Mouse (Mus musculus): ENCODE results near the gene Myo10.
"Not testable (repeated sequence)": the region's sequence is repeated elsewhere in the genome, so short reads cannot be mapped to it uniquely, and the experiment has no call there.

Gene Myo10

DNA sequence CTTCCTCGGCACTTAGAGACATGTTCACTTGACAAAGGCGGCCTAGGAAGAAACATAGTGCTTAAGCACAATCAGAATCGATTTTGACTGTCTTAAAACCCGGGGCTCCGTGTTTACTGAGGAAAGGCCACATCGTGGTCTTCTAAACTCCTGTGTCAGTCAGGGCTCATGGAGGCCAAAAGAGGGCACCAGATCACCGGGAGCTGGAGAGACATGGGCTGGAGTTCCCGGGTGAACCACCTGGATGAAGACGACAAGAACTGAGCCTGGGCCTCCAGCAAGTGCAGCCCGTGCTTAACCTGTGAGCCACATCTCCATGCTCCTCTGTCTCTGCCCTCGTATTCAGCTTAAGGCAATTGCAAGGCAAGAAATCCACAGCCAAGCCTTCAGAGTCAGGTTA is 71.4 kb downstream of the Myo10 start:
- DNase-seq = no peak

DNA sequence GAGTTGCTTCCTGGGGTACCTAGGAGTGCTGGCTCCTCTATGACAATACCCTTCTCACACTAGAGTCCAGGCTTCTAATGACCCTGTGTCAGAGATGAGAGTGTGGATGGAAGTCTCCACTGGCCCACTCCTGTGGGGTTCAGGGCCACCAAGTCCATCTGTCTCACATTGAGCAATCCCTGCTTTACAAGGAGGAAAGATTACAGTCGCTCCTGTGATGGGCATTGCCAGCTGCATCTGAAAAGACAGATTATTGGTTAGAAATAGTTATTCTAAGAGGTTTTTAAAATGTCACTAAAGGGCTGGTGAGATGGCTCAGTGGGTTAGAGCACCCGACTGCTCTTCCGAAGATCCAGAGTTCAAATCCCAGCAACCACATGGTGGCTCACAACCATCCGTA is 72.4 kb downstream of the Myo10 start:
- no peak for DNase-seq

GRCm38 (mm10) chr15:25695253-25695652 is 72.9 kb downstream of the Myo10 start:
- DNase-seq = no peak

- DNase-seq = no peak
Observed at GRCm38 (mm10) chr15:25695883-25696282, 73.6 kb downstream of the Myo10 start.

DNA sequence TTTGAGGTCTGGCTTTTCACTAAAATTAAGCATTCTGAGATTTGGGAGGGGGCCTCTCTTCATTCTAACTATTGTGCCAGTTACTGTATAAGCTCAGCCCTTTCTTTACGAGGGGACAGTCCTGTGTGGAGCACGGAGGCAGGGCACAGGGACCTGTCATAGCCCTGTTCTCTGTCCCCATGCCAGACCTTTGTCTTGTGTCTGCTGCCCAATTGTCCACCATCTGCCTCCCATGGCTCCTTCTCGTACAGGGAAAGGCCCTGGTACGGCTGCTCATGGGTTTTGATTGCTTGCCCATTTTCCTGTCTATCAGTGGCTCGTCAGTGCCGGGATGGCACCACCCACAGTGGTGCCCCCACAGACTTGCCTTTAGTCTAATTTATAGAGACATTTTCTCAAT is 74.3 kb downstream of the Myo10 start:
- no peak for DNase-seq

DNA sequence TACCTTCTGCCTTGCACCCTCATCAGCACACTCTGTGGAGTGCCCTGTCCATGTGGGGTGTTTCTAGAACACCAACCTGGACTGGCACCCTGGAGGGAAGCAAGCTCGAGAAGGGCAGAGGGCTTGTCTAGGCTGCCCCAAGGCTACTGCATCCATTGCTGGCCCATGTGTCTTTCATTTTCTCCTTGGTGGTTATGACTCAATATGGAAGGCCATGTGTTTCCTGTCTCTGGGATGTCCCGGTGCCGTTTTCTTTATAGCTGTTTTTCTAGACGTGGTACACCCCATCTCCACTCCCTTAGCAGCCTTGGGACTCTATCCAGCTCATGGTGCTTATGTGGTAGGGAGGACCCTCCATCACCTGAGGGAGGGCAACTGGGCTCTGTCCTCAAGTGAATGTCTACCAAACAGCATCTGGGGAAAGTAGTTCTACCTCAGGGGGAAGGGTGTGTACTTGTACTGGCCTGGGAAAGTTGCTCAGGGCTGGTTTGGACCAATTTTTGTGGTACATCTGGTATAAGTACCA is 76.8 kb downstream of the Myo10 start:
- no peak for DNase-seq

GRCm38 (mm10) chr15:25702602-25703001 is 80.3 kb downstream of the Myo10 start:
- no peak for DNase-seq

DNA sequence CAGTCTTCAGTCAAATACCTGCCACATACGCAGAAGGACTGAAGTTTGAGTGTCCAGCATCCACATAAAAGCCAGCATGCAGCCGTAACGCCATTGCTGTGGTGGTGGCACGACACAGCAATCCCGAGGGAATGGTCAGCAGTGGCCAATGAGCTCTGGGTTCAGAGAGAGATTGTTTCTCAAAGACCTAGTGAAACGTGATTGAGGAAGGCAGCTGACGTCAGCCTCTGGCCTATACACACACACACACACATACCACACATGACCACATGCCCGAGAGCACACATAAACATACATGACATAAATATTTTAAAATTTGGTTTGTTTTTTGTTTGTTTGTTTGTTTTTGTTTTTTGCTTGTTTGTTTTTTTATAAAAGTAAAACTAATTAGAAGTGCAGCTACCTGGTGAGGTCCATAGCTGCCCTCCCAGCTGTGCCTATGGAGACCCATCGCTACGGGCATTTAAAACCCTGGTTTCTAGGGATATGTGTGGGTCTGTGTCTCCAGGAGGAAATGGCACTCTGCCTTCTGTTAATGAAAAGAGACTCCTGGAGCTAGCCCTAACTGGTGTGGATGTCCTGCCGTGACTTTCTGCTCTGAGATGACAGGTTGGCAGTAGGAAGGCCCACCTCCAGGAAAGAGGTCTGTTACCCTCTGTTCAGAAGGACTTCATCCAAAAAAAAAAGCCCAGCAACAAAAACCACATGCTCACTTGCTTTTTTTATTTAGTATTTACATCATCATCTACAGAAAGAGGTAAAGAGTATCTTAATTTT is 82.7 kb downstream of the Myo10 start:
- DNase-seq = no peak

GRCm38 (mm10) chr15:25706874-25707554 is 84.7 kb downstream of the Myo10 start:
- no peak for DNase-seq

GRCm38 (mm10) chr15:25707891-25708290 is 85.6 kb downstream of the Myo10 start:
- DNase-seq = no peak

DNA sequence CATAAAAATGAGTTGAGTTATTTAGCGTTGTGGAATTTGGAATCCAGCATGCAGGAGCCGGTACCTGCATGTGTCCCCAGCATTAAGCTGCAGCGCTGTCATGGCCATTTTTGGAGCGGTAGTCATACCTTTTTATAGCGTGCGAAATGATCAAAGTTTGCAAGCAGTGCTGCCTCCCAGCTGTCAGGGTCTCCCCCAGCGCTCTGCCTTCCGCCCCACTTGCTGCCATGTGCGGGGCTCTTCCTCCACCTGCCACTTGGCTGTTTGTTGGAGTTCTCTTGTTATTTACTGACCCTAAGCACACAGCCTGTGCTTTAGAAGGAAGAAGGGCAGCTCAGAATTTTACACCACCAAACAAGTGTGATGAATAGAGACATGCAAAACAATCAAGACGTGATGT is 88.6 kb downstream of the Myo10 start:
- no peak for DNase-seq

- DNase-seq = no peak
Observed at GRCm38 (mm10) chr15:25712877-25713276, 90.6 kb downstream of the Myo10 start.

DNA sequence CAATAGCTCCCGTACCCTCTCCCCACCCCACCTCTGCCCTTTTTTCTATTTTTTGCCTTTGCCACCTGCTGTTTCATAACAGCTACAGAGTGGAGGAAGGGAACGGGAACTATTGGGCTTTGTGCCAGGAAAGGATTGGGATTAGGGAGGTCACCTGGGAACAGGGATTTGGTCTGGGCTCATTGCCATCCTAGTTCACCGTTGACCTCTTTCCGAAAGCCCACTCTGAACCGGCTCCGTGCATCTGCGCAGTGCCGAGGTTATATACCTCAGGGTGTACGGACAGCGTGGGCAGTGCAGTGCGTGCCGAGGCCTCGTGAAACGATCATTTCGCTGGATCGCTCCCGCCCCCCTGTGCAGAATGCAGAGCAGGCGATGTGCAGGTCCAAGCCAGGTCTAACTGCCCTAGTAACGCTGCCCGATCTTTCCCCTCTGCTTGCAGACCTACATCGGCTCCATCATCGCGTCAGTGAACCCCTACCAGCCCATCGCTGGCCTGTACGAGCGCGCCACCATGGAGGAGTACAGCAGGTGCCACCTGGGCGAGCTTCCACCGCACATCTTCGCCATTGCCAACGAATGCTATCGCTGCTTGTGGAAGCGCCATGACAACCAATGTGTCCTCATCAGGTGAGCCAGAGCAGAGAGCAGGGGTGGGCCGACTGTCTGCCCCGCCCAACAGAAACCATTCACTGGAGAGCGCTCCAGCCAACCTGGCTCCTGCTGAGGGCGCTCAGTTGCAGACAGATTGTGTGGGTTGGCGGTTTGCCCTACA is 91.4 kb downstream of the Myo10 start:
- DNase-seq = peak; percentile 41

DNA sequence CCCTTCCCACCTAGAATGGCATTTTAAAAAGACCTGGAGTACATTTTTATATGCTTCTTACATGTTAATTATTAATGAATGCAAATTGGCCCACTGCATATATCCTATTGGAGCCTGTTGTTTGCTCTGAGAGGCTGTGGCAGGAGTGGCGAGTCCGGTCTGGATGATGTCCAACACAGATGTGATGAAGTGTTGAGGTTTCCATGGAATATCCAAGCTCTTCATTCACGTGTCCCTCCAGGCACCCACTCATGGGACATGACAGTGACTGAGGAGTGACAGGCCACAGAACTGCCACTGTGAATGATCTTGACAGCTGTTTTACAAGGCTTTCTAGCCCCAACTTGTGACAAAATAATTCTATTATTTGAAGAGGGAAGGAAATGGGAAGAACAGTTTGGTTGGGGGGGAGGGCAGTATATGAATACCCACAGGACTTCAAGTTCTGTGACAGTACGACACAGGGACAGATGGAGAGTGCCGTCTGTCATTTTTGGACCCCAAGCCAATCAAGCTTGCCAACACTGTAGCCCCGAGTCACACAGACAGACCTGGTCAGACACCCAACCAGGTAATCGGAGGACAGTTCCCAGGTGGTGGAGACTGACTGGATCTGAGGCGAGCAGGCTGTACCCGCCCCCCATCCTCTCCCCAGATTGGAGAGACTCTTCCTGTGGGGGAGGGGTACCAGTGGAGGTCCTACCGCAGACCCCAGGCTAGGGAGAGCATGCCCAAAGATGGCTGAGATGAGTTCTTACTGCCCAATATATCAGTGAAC is 93.1 kb downstream of the Myo10 start:
- DNase-seq = no peak

DNA sequence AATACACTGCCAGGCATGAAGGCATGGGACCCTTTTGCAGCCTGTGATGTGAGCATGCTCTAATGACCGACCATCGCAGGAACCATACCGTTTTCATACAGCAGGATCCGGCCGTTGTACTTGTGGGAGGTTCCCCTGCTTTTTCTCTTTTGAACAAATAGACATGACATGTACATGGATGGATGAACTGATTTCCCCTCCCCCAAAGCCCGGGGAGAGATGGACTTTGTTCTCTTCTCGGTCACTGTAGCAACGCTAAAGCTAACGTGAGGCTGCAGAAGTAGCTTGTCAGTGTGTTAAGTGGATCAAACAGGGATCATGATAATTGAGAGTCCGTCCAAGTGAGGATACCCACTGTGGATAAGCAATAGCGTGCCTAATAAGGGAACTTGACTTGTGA is 93.7 kb downstream of the Myo10 start:
- no peak for DNase-seq

- DNase-seq = peak; percentile 89
Observed at GRCm38 (mm10) chr15:25717006-25717405, 94.7 kb downstream of the Myo10 start.

DNA sequence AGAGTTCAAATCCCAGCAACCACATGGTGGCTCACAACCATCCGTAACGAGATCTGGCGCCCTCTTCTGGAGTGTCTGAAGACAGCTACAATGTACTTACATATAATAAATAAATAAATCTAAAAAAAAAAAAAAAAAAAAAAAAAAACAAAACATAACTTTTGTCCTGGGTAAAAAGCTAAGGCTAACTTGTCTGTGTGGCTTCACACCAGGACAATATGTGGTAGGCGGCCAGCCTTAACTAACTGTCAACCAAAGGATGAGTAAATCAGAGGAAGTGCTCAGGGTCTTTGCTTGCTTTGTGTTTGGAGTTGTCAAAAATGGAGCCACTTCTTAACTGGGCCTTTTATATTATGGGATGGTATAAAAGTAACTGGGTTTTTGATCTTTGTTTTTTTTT is 95.8 kb downstream of the Myo10 start:
- DNase-seq = not testable (repeated sequence)

GRCm38 (mm10) chr15:25719270-25719669 is 96.9 kb downstream of the Myo10 start:
- no peak for DNase-seq

- no peak for DNase-seq
Observed at GRCm38 (mm10) chr15:25720263-25720662, 97.9 kb downstream of the Myo10 start.

- DNase-seq = no peak
Observed at GRCm38 (mm10) chr15:25723281-25724113, 101.2 kb downstream of the Myo10 start.

GRCm38 (mm10) chr15:25724549-25724948 is 102.2 kb downstream of the Myo10 start:
- no peak for DNase-seq

DNA sequence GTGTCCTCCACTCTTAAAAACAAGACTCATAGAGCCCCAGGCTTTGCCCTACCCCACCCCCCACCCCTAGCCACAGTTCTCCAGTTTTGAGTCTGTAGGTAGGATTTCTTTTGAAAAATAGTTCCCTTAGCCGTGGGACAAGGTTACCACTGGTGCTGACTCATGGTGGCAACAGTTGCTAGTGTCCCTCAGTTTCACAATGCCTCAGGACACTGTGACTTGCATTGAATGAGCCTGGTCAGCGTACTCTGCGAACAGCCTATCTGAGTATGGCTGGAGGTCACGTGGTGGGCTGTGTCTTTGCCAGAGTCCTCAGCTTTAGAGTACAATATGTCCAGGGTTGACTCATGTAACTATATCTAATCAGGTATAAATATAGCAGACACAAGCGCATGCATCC is 104.5 kb downstream of the Myo10 start:
- DNase-seq = no peak
